Mouse (Mus musculus): Measurements from ENCODE around the gene Nexn.
"Not testable (repeated sequence)": the region's sequence is repeated elsewhere in the genome, so short reads cannot be mapped to it uniquely, and the experiment has no call there.

Nexn gene

GRCm38 (mm10) chr3:152208096-152208885, 57.9 kb downstream of the Nexn start:
- in situ Hi-C loops (cut with MboI; ENCODE audit: unreplicated experiment in 2 of 2), result loop anchor here in 1 of 2 experiments (25.0 kb wide), 1 partner anchor 1729 kb away; the partner anchor contains the start of gene Acadm

- in situ Hi-C loops (cut with MboI; ENCODE audit: unreplicated experiment in 2 of 2), result loop anchor here in 1 of 2 experiments (25.0 kb wide), 1 partner anchor 1730 kb away; the partner anchor contains the start of gene Acadm
Measured at GRCm38 (mm10) chr3:152207156-152207555, 59.0 kb downstream of the Nexn start.

GRCm38 (mm10) chr3:152204577-152204976, 61.6 kb downstream of the Nexn start:
- in situ Hi-C loops (cut with MboI; ENCODE audit: unreplicated experiment in 2 of 2), result loop anchor here in 1 of 2 experiments (25.0 kb wide), 1 partner anchor 1733 kb away; the partner anchor contains the start of gene Acadm

GRCm38 (mm10) chr3:152203996-152204395, 62.2 kb downstream of the Nexn start:
- in situ Hi-C loops (cut with MboI; ENCODE audit: unreplicated experiment in 2 of 2), result loop anchor here in 1 of 2 experiments (25.0 kb wide), 1 partner anchor 1733 kb away; the partner anchor contains the start of gene Acadm

- in situ Hi-C loops (cut with MboI; ENCODE audit: unreplicated experiment in 2 of 2), result loop anchor here in 1 of 2 experiments (25.0 kb wide), 1 partner anchor 1734 kb away; the partner anchor contains the start of gene Acadm
Measured at GRCm38 (mm10) chr3:152203411-152203810, 62.7 kb downstream of the Nexn start.

- in situ Hi-C loops (cut with MboI; ENCODE audit: unreplicated experiment in 2 of 2), result loop anchor here in 1 of 2 experiments (25.0 kb wide), 1 partner anchor 1734 kb away; the partner anchor contains the start of gene Acadm
Measured at GRCm38 (mm10) chr3:152202942-152203341, 63.2 kb downstream of the Nexn start.

- in situ Hi-C loops (cut with MboI; ENCODE audit: unreplicated experiment in 2 of 2), result loop anchor here in 1 of 2 experiments (25.0 kb wide), 1 partner anchor 1736 kb away; the partner anchor contains the start of gene Acadm
Measured at GRCm38 (mm10) chr3:152201651-152202050, 64.5 kb downstream of the Nexn start.

- in situ Hi-C loops (cut with MboI; ENCODE audit: unreplicated experiment in 2 of 2), result loop anchor here in 1 of 2 experiments (25.0 kb wide), 1 partner anchor 1736 kb away; the partner anchor contains the start of gene Acadm
Measured at GRCm38 (mm10) chr3:152201181-152201580, 65.0 kb downstream of the Nexn start.

GRCm38 (mm10) chr3:152199125-152199524, 67.0 kb downstream of the Nexn start:
- in situ Hi-C loops (cut with MboI; ENCODE audit: unreplicated experiment in 2 of 2), result no loop called here

GRCm38 (mm10) chr3:152197246-152197645, 68.9 kb downstream of the Nexn start:
- in situ Hi-C loops (cut with MboI; ENCODE audit: unreplicated experiment in 2 of 2), result not testable (repeated sequence)

- in situ Hi-C loops (cut with MboI; ENCODE audit: unreplicated experiment in 2 of 2), result no loop called here
Measured at GRCm38 (mm10) chr3:152193635-152194097, 72.5 kb downstream of the Nexn start.

GRCm38 (mm10) chr3:152193177-152193576, 73.0 kb downstream of the Nexn start:
- in situ Hi-C loops (cut with MboI; ENCODE audit: unreplicated experiment in 2 of 2), result no loop called here

- in situ Hi-C loops (cut with MboI; ENCODE audit: unreplicated experiment in 2 of 2), result no loop called here
Measured at GRCm38 (mm10) chr3:152192238-152192931, 73.8 kb downstream of the Nexn start.

- in situ Hi-C loops (cut with MboI; ENCODE audit: unreplicated experiment in 2 of 2), result no loop called here
Measured at GRCm38 (mm10) chr3:152191791-152192237, 74.3 kb downstream of the Nexn start.

GRCm38 (mm10) chr3:152190679-152191477, 75.3 kb downstream of the Nexn start:
- in situ Hi-C loops (cut with MboI; ENCODE audit: unreplicated experiment in 2 of 2), result no loop called here

GRCm38 (mm10) chr3:152189306-152189705, 76.8 kb downstream of the Nexn start:
- in situ Hi-C loops (cut with MboI; ENCODE audit: unreplicated experiment in 2 of 2), result no loop called here
